Mouse (Mus musculus) olfactory bulb, adult 2 months (tissue): ENCODE measurements around the gene Hsf5.

Source experiments
- CTCF ChIP-seq: fragments of 200-500 bp; IDR thresholded peaks from 2 replicates; pipeline ENCODE4 v1.5.1; 2012; ENCODE audit warnings: low read depth, mild to moderate bottlenecking, low read length, moderate library complexity; ENCODE audit not compliant: insufficient read depth
- POLR2A ChIP-seq: fragments of 200-500 bp; IDR thresholded peaks from 2 replicates; pipeline ENCODE4 v1.6.1; 2012; ENCODE audit warnings: mild to moderate bottlenecking, low read depth, low read length, moderate library complexity; ENCODE audit not compliant: insufficient read depth

- TF ChIP-seq CTCF: no peak
- TF ChIP-seq POLR2A: no peak
These were observed 642 bp downstream of the Hsf5 start for GRCm38 (mm10) chr11:87617606-87618005.
